Mouse (Mus musculus): Measurements from ENCODE around the gene Coa7.

- TF ChIP-seq CTCF (IDR thresholded peaks at IDR 0.05; ENCODE audit: low read depth) (no peak), EP300 (IDR thresholded peaks at IDR 0.05; ENCODE audit: low read depth) (no peak)
These were observed 13.9 kb upstream of the Coa7 start for GRCm38 (mm10) chr4:108314041-108314440.
